Mouse (Mus musculus) bone marrow macrophage, adult 2 months (primary cell): ENCODE measurements around the gene Olfml2a. TPM values are rescaled to one million over a fixed set of nuclear protein-coding genes. Genes with fewer than 3 reads are reported as not detected.

ENCODE experiments used
- H3K27ac ChIP-seq: 2 replicates; pipeline ENCODE4 v1.5.1; 2012; ENCODE audit warnings: low read depth, low read length; ENCODE audit not compliant: insufficient read depth
- H3K4me1 ChIP-seq: 2 replicates; pipeline ENCODE4 v1.6.1; 2012; ENCODE audit warnings: low read length; ENCODE audit not compliant: control insufficient read depth, insufficient read depth
- H3K4me3 ChIP-seq: 2 replicates; pipeline ENCODE4 v1.5.1; 2012; ENCODE audit warnings: mild to moderate bottlenecking, low read length, moderate library complexity; ENCODE audit not compliant: insufficient read depth
- CTCF ChIP-seq: IDR thresholded peaks from 2 replicates; pipeline ENCODE4 v1.5.1; 2012; ENCODE audit warnings: low read depth, mild to moderate bottlenecking, low read length, moderate library complexity
- POLR2A ChIP-seq: IDR thresholded peaks from 2 replicates; pipeline ENCODE4 v1.6.1; 2012; ENCODE audit warnings: mild to moderate bottlenecking, low read depth, low read length, borderline replicate concordance
- polyA plus RNA-seq: library from polyadenylated mRNA; stranded (reverse); fragments of >200 nt; gene quantifications from 2 replicates; pipeline ENCODE4 v1.2.4, GENCODE M21; 2012; ENCODE audit not compliant: missing spikeins, insufficient read depth, insufficient read length

Olfml2a gene
- polyA plus RNA-seq, 1 experiment, result not detected

GRCm38 (mm10) chr2:38923911-38924310, 7.9 kb upstream of the Olfml2a start:
- Histone ChIP-seq H3K27ac (no peak overlapping the region), H3K4me1 (peaks cover 5% of the 10 kb centered on the region), H3K4me3 (no peak overlapping the region)
- no peak for TF ChIP-seq POLR2A
- TF ChIP-seq CTCF, result no peak

GRCm38 (mm10) chr2:38924571-38924970, 7.2 kb upstream of the Olfml2a start:
- peaks cover 5% of the 10 kb centered on the region for H3K4me1 ChIP-seq
- no peak overlapping the region for H3K27ac ChIP-seq
- no peak for TF ChIP-seq POLR2A
- TF ChIP-seq CTCF, result no peak
- no peak overlapping the region for H3K4me3 ChIP-seq

GRCm38 (mm10) chr2:38925171-38926080, 6.4 kb upstream of the Olfml2a start:
- H3K27ac ChIP-seq, result no peak overlapping the region
- no peak for TF ChIP-seq POLR2A
- no peak for TF ChIP-seq CTCF

GRCm38 (mm10) chr2:38926145-38926891, 5.5 kb upstream of the Olfml2a start:
- peaks cover 5% of the 10 kb centered on the region for H3K4me1 ChIP-seq
- TF ChIP-seq POLR2A (no peak), CTCF (no peak)
- peak overlapping the region; percentile 40 for H3K27ac ChIP-seq
- H3K4me3 ChIP-seq, result peak overlapping the region; percentile 98

More at GRCm38 (mm10) chr2:38925171-38926080, 6.4 kb upstream of the Olfml2a start:
- Histone ChIP-seq H3K4me1 (peaks cover 5% of the 10 kb centered on the region), H3K4me3 (peak overlapping the region; percentile 98)

GRCm38 (mm10) chr2:38927115-38927979, 4.4 kb upstream of the Olfml2a start, which contains the start of gene Nr6a1:
Gene Nr6a1 (minus strand): TSS chr2:38927688.
- peak within 1 kb of the TSS; percentile 71 for H3K4me3 ChIP-seq
- H3K27ac ChIP-seq, result peak within 1 kb of the TSS; percentile 40
- TF ChIP-seq POLR2A, result no peak
- TF ChIP-seq CTCF, result peak; percentile 92
- peaks cover 6% of the 10 kb centered on the region for H3K4me1 ChIP-seq

- H3K27ac ChIP-seq, result no peak overlapping the region
- TF ChIP-seq POLR2A, result no peak
- no peak for TF ChIP-seq CTCF
- 0 out of 2 replicates have a peak, but pooled peaks cover 2% of the 10 kb centered on the region for H3K4me1 ChIP-seq
- no peak overlapping the region for H3K4me3 ChIP-seq
Measured at GRCm38 (mm10) chr2:38930269-38930668, 1.5 kb upstream of the Olfml2a start.

GRCm38 (mm10) chr2:38933931-38934330, 2.2 kb downstream of the Olfml2a start:
- TF ChIP-seq POLR2A, result no peak
- no peak for TF ChIP-seq CTCF
- no peak overlapping the region for H3K4me3 ChIP-seq
- peaks cover 3% of the 10 kb centered on the region; the same call in 1 of the 2 replicates for H3K4me1 ChIP-seq
- no peak overlapping the region for H3K27ac ChIP-seq

GRCm38 (mm10) chr2:38934936-38935335, 3.2 kb downstream of the Olfml2a start:
- TF ChIP-seq CTCF (no peak), POLR2A (no peak)
- Histone ChIP-seq H3K4me3 (no peak overlapping the region), H3K4me1 (peaks cover 3% of the 10 kb centered on the region; the same call in 1 of the 2 replicates), H3K27ac (no peak overlapping the region)

GRCm38 (mm10) chr2:38936721-38937378, 5.1 kb downstream of the Olfml2a start:
- Histone ChIP-seq H3K27ac (no peak overlapping the region), H3K4me3 (no peak overlapping the region), H3K4me1 (peaks cover 3% of the 10 kb centered on the region; the same call in 1 of the 2 replicates)
- TF ChIP-seq POLR2A (no peak), CTCF (no peak)
